Mouse (Mus musculus) B cell, adult 2 months (primary cell): Measurements from ENCODE around the gene Bgn.
A peak's percentile ranks its signal among the peaks of the same experiment; 100 is the strongest.

ENCODE experiments used
- DNase-seq, 2 experiments: peaks; one replicate each; pipeline ENCODE4 v3.0.0; 2022

Bgn gene

DNA sequence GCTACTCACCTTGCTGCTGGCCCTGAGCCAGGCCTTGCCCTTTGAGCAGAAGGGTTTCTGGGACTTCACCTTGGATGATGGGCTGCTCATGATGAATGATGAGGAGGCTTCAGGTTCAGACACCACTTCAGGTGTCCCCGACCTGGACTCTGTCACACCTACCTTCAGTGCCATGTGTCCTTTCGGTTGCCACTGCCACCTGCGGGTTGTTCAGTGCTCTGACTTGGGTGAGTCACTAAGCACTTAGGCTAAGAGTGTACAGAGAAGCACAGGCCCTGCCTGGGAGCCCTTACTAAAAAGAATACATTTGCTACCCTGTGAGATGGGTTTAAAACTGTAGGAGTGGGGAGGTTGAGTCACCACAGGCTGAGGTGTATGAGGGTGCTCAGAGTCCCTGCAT, 7.4 kb downstream of the Bgn start:
- DNase-seq = no peak

GRCm38 (mm10) chrX:73493567-73493966, 10.2 kb downstream of the Bgn start:
- DNase-seq = peak; percentile 61 to 69

- no peak for DNase-seq
Measured at GRCm38 (mm10) chrX:73496746-73497145, 13.3 kb downstream of the Bgn start.

GRCm38 (mm10) chrX:73505130-73505735, 21.8 kb downstream of the Bgn start:
- DNase-seq = no peak

GRCm38 (mm10) chrX:73506577-73506976, 23.2 kb downstream of the Bgn start:
- no peak for DNase-seq

GRCm38 (mm10) chrX:73509209-73509608, 25.8 kb downstream of the Bgn start:
- DNase-seq = no peak

DNA sequence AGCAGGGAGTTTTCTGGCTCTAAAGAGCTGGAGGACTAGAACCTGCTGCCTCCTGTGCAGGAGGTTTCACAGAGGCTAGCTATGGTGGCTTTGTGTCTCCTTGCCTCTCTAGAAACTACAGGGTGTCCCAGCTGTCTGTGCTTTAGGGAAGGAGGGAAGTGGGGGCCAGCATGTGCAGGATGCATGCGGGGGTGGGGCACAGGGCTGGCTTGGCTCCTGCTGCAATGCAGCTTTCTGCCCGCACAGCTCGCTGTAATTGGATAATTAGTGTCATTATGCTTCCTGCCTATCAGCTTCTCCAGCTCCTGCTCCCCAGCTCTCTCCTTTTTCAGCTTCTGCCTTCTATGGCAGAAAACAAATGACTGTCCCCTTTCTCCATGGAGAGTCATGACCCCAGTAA, 29.5 kb downstream of the Bgn start:
- no peak for DNase-seq

- no peak for DNase-seq
Measured at GRCm38 (mm10) chrX:73516556-73516955, 33.2 kb downstream of the Bgn start.

GRCm38 (mm10) chrX:73517060-73517600, 33.7 kb downstream of the Bgn start:
- DNase-seq = no peak

DNA sequence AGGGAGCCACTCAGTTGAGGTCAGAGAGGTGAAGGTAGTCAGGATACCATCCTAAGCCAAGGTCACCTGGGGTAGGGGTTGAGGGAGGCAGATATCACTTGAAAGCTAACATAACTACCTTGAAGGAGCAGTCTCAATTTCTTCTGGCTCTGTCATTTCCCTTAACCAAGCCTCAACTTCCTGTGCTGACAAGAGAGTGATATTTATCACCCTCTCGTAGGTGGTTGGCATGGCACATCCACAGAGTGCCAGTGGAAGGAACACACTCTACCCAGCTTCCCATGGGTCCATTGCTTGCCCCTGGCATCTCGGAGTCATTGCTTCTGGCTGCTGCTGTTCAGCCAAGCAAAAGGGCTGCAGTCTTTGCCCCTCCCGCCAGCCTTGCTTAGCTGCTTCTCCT, 37.3 kb downstream of the Bgn start:
- no peak for DNase-seq

DNA sequence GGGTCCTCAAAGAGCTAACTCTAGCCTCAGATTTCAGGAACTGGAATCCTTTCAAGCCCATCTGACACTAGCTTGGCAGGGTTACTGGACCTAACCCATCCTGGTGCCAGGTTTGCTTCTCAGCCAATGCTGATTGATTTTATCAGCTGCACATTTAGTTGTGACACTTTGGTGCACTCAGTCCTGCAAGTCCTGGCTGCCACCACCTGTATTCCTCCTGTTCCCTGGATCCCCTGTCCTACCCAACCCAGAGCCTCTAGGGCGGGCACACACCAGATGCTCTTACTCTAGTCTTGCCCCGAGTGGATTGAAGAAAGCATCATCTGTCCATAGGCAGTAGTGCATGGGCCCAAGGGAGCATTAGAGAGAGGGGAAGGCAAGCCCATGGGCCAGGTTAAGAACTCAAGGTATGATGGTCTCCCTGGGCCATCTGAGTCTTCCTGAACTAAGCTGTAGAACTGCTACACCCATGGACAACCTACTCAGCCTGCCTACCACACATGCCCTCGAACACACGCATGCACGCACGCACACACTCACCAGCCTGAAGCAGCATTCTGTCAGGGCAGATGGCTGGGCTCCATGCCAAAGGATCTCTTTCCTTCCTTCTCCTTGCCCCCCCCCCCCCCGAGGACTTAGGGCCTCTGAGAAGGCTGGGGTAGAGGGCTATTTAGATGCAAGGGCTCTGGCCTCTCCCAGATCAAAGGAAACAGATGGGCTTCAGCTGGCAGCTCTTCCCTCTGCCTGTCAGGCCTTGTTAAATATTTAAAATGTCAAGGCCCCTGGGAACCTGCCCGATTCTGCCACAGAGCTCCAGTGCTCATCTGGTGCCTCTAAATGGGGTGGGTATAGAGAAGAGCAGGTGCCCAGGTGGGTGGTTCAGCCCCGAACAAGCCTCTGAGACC, 41.2 kb downstream of the Bgn start:
- no peak for DNase-seq

DNA sequence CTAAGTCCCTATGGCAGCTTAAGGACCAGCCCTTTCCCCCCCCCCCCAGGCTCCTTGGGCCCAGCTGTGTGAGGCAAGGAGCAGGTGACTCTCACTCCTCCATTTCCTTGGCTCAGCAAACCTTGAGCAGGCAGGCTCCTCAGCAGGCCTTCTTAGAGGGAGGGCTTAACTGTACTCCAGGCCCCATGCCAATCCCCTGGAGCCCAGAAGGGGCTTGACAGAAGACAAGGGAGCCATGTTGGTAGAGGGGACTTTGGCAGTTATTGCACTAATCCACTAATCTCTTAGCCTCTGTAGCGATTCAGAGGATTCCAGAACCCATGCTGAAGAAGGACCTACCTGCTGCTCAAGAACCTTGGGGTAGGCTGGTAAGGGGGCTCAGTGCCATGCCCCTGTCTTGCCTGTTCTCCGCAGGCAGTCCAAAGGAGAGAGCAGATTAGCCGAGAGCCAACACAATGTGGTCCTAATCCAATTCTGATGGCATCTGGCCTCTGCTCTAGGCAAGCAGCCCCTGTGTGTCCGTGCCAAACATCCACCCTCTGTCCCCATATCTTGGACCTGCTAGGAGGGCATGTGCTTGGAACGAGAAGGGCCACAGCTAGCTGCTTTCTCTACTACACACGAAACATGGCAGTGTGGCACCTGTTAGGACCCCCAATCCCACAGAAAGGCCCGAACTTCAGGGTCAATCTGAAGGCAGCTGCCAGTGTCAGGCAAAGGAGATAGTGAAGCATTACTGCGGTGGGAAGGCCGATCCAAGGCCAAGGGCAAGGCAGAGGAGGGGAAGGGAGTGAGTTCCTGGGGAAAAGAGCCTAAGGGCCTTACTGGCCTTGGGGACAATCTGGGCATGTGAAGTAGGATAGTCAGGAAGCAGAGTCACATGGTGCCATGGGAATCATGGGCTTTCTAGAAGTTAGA, 42.1 kb downstream of the Bgn start:
- no peak for DNase-seq

DNA sequence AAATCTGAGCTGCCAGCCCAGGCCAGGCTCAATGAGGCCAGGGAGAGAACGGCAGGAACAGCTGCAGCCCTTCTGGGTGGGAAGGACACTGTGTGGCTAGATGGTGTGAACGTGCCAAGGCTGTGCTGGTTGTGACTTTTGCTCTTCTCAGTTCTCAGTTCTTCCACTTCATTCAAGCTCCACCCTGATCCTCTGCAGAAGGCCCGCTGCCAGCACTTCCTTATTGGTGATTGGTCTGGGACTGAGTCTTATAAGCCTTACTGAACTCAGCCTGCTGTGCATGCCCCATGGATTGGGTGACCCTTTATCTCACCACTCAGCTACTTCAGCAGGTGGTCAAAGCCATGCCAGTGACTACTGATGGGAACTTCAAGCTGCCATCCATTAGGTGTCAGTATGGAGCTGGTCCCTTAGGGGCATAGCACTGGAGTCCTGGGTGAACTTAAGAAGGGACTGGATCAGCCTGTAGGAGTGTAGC, 43.0 kb downstream of the Bgn start:
- DNase-seq = no peak

- no peak for DNase-seq
Measured at GRCm38 (mm10) chrX:73537875-73538274, 54.5 kb downstream of the Bgn start.

GRCm38 (mm10) chrX:73543340-73543739, 59.9 kb downstream of the Bgn start:
- no peak for DNase-seq
